Mouse (Mus musculus) myocyte (in vitro differentiated cells): ENCODE measurements around the gene Tmem123.

ENCODE experiments used
- CEBPB ChIP-seq: IDR thresholded peaks from 2 replicates; pipeline ENCODE4 v1.6.1; 2011; ENCODE audit warnings: mild to moderate bottlenecking, moderate library complexity; ENCODE audit not compliant: poor library complexity, insufficient read depth, severe bottlenecking
- E2F4 ChIP-seq: IDR thresholded peaks from one replicate; pipeline ENCODE4 v1.6.1; 2011; ENCODE audit warnings: mild to moderate bottlenecking, control low read depth, moderate library complexity; ENCODE audit not compliant: insufficient read depth
- MAX ChIP-seq: IDR thresholded peaks from one replicate; pipeline ENCODE4 v1.6.1; 2011; ENCODE audit warnings: low read depth, mild to moderate bottlenecking, control low read depth
- MYOD1 ChIP-seq, 3 experiments: IDR thresholded peaks; one replicate each; pipeline ENCODE4 v1.6.1; 2011; ENCODE audit warnings: control low read depth in 2 of 3, low read depth in 2 of 3, mild to moderate bottlenecking in 2 of 3, moderate library complexity in 1 of 3; ENCODE audit not compliant: insufficient read length in 2 of 3, control insufficient read depth in 1 of 3
- POLR2A ChIP-seq: IDR thresholded peaks from one replicate; pipeline ENCODE4 v1.6.1; 2011; ENCODE audit warnings: low read depth, mild to moderate bottlenecking, control low read depth, moderate library complexity; ENCODE audit not compliant: insufficient read length
- POLR2AphosphoS2 ChIP-seq: IDR thresholded peaks from one replicate; pipeline ENCODE4 v1.6.1; 2011; ENCODE audit warnings: low read depth, control low read depth; ENCODE audit not compliant: insufficient read length
- REST ChIP-seq: IDR thresholded peaks from one replicate; pipeline ENCODE4 v1.6.1; 2011; ENCODE audit warnings: mild to moderate bottlenecking, control low read depth, moderate library complexity; ENCODE audit not compliant: insufficient read depth, insufficient read length
- SRF ChIP-seq: IDR thresholded peaks from one replicate; pipeline ENCODE4 v1.6.1; 2011; ENCODE audit warnings: low read depth; ENCODE audit not compliant: control insufficient read depth, insufficient read length
- TCF12 ChIP-seq: IDR thresholded peaks from one replicate; pipeline ENCODE4 v1.6.1; 2011; ENCODE audit warnings: mild to moderate bottlenecking, control low read depth; ENCODE audit not compliant: poor library complexity, insufficient read depth, severe bottlenecking
- TCF3 ChIP-seq: IDR thresholded peaks from one replicate; pipeline ENCODE4 v1.6.1; 2011; ENCODE audit warnings: low read depth, control low read depth; ENCODE audit not compliant: insufficient read length
- USF1 ChIP-seq: IDR thresholded peaks from one replicate; pipeline ENCODE4 v1.6.1; 2011; ENCODE audit warnings: low read depth, mild to moderate bottlenecking, control low read depth, moderate library complexity

DNA sequence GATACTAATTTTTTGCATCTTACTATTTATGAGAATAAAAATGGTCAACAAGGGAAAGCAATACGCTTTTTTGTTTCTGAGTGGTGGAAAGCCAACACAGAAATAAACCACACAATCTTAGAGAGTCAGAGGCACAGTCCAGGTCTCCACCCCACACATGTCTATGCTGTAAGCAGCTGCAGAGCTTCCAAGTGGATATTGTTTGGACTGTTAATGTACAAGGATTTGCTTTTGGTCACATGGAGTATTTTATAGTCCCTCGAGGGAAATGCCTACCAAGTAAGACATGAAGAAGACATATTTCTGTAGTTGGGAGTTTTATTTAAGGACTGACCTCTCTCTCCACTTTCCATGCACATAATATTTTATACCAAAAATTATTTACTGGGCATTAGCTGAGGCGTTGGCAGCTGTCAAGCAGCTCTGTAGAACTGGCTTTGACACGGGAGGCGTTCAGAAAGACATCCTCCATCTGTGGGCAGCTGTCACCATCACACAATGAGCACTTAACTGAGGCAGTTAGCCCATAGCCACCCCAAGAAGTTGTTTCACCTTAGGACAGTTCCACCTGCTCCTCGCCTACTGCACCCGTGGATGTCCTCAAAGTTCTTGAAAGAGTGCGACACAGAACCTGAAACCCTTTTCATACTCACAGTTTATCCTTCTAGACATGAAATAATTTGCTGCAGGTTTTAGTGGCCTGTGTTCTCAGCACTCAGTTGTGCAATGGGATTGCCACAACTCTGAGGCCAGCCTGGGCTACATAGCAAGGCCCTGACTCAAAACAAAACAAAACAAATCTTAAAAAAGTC, 26.1 kb downstream of the Tmem123 start:
- no peak for TF ChIP-seq POLR2A
- TF ChIP-seq POLR2AphosphoS2 = no peak
- 0 out of 2 replicates have a peak, but pooled peaks have one; percentile 18 for TF ChIP-seq CEBPB
- TF ChIP-seq MAX = no peak
- no peak for TF ChIP-seq E2F4
- peak; percentile 80 for TF ChIP-seq USF1
- peak; percentile 47 for TF ChIP-seq TCF12
- peak; percentile 74 to 88 (median 83) for TF ChIP-seq MYOD1 (IDR thresholded peaks at IDR 0.05; ENCODE audit: control insufficient read depth in 1 of 3, insufficient read length in 2 of 3, low read depth in 2 of 3)
- TF ChIP-seq SRF = no peak
- no peak for TF ChIP-seq TCF3
- no peak for TF ChIP-seq REST
